Mouse (Mus musculus): ENCODE results near the gene Tmed10. TPM values are rescaled to one million over a fixed set of nuclear protein-coding genes. Genes with fewer than 3 reads are reported as not detected.

Tmed10 gene
- polyA plus RNA-seq, 1 experiment from 2014 or later: 271 TPM

GRCm38 (mm10) chr12:85366271-85366670, 8.4 kb downstream of the Tmed10 start:
- ATAC-seq (replicated peaks; ENCODE audit: low FRiP score): no peak
- Histone ChIP-seq H3K4me3 (ENCODE audit: low read depth, low read length) (no peak overlapping the region), H3K9me3 (ENCODE audit: control insufficient read depth, low read length) (no peaks in the 10 kb centered on the region), H3K4me1 (replicated peaks; ENCODE audit: control insufficient read depth, insufficient read depth, low read length) (peaks cover 10% of the 10 kb centered on the region), H3K27ac (ENCODE audit: low read depth, low read length) (no peak overlapping the region), H3K27me3 (replicated peaks; ENCODE audit: control insufficient read depth, insufficient read depth, low read length) (no peaks in the 10 kb centered on the region), H3K9ac (ENCODE audit: low read depth, low read length) (no peak overlapping the region), H3K4me2 (no peak overlapping the region), H3K36me3 (ENCODE audit: control insufficient read depth, insufficient read depth, low read length) (peaks cover 2% of the 10 kb centered on the region; the same call in 1 of the 2 replicates)
- WGBS: 91% methylated on average over 3 of the region's 3 CpGs
- DNase-seq (ENCODE audit: low spot score): no peak

- H3K36me3 ChIP-seq (ENCODE audit: control insufficient read depth, insufficient read depth, low read length): no peaks in the 10 kb centered on the region
- H3K4me1 ChIP-seq (replicated peaks; ENCODE audit: control insufficient read depth, insufficient read depth, low read length): 0 out of 2 replicates have a peak, but pooled peaks cover 3% of the 10 kb centered on the region
- H3K27me3 ChIP-seq (replicated peaks; ENCODE audit: control insufficient read depth, insufficient read depth, low read length): no peaks in the 10 kb centered on the region
- DNase-seq (ENCODE audit: low spot score) (no peak), ATAC-seq (replicated peaks; ENCODE audit: low FRiP score) (no peak)
- no peak overlapping the region for H3K4me2 ChIP-seq
- H3K27ac ChIP-seq (ENCODE audit: low read depth, low read length): no peak overlapping the region
- no peak overlapping the region for H3K4me3 ChIP-seq (ENCODE audit: low read depth, low read length)
- no peak overlapping the region for H3K9ac ChIP-seq (ENCODE audit: low read depth, low read length)
- WGBS: 76% methylated on average over 4 of the region's 4 CpGs
- H3K9me3 ChIP-seq (ENCODE audit: control insufficient read depth, low read length): no peaks in the 10 kb centered on the region
Measured at GRCm38 (mm10) chr12:85362510-85362909, 12.1 kb downstream of the Tmed10 start.

GRCm38 (mm10) chr12:85361580-85361979, 13.1 kb downstream of the Tmed10 start:
- no peak overlapping the region for H3K4me3 ChIP-seq (ENCODE audit: low read depth, low read length)

GRCm38 (mm10) chr12:85361165-85361564, 13.5 kb downstream of the Tmed10 start:
- no peaks in the 10 kb centered on the region for H3K9me3 ChIP-seq (ENCODE audit: control insufficient read depth, low read length)
- no peak overlapping the region for H3K4me3 ChIP-seq (ENCODE audit: low read depth, low read length)
- 0 out of 2 replicates have a peak, but pooled peaks cover 2% of the 10 kb centered on the region for H3K36me3 ChIP-seq (ENCODE audit: control insufficient read depth, insufficient read depth, low read length)
- H3K27me3 ChIP-seq (replicated peaks; ENCODE audit: control insufficient read depth, insufficient read depth, low read length): no peaks in the 10 kb centered on the region
- no peaks in the 10 kb centered on the region for H3K4me1 ChIP-seq (replicated peaks; ENCODE audit: control insufficient read depth, insufficient read depth, low read length)
- H3K9ac ChIP-seq (ENCODE audit: low read depth, low read length): no peak overlapping the region
- no peak overlapping the region for H3K27ac ChIP-seq (ENCODE audit: low read depth, low read length)
- H3K4me2 ChIP-seq: no peak overlapping the region
- DNase-seq (ENCODE audit: low spot score) (no peak), ATAC-seq (replicated peaks; ENCODE audit: low FRiP score) (no peak)
- WGBS: 87% methylated on average over 3 of the region's 3 CpGs

More at GRCm38 (mm10) chr12:85361580-85361979, 13.1 kb downstream of the Tmed10 start:
- Histone ChIP-seq H3K27ac (ENCODE audit: low read depth, low read length) (no peak overlapping the region), H3K4me2 (no peak overlapping the region), H3K4me1 (replicated peaks; ENCODE audit: control insufficient read depth, insufficient read depth, low read length) (0 out of 2 replicates have a peak, but pooled peaks cover 3% of the 10 kb centered on the region), H3K36me3 (ENCODE audit: control insufficient read depth, insufficient read depth, low read length) (no peaks in the 10 kb centered on the region), H3K9ac (ENCODE audit: low read depth, low read length) (no peak overlapping the region), H3K9me3 (ENCODE audit: control insufficient read depth, low read length) (no peaks in the 10 kb centered on the region), H3K27me3 (replicated peaks; ENCODE audit: control insufficient read depth, insufficient read depth, low read length) (no peaks in the 10 kb centered on the region)
- no peak for ATAC-seq (replicated peaks; ENCODE audit: low FRiP score)
- no peak for DNase-seq (ENCODE audit: low spot score)

GRCm38 (mm10) chr12:85354061-85354460, 20.6 kb downstream of the Tmed10 start:
- no peak for DNase-seq (ENCODE audit: low spot score)
- 89% methylated on average over 3 of the region's 3 CpGs for WGBS

GRCm38 (mm10) chr12:85350407-85351232, 24.0 kb downstream of the Tmed10 start:
- Histone ChIP-seq H3K27me3 (replicated peaks; ENCODE audit: control insufficient read depth, insufficient read depth, low read length) (no peaks in the 10 kb centered on the region), H3K27ac (ENCODE audit: low read depth, low read length) (no peak overlapping the region), H3K4me2 (no peak overlapping the region), H3K9me3 (ENCODE audit: control insufficient read depth, low read length) (no peaks in the 10 kb centered on the region), H3K4me3 (ENCODE audit: low read depth, low read length) (no peak overlapping the region), H3K9ac (ENCODE audit: low read depth, low read length) (no peak overlapping the region), H3K4me1 (replicated peaks; ENCODE audit: control insufficient read depth, insufficient read depth, low read length) (peaks cover 5% of the 10 kb centered on the region; the same call in 1 of the 2 replicates), H3K36me3 (ENCODE audit: control insufficient read depth, insufficient read depth, low read length) (peaks cover 17% of the 10 kb centered on the region; the same call in 1 of the 2 replicates)
- ATAC-seq (replicated peaks; ENCODE audit: low FRiP score): no peak
- WGBS: 75% methylated on average over 10 of the region's 10 CpGs
- no peak for DNase-seq (ENCODE audit: low spot score)

More at GRCm38 (mm10) chr12:85354061-85354460, 20.6 kb downstream of the Tmed10 start:
- Histone ChIP-seq H3K9me3 (ENCODE audit: control insufficient read depth, low read length) (no peaks in the 10 kb centered on the region), H3K36me3 (ENCODE audit: control insufficient read depth, insufficient read depth, low read length) (peaks cover 19% of the 10 kb centered on the region; the same call in 1 of the 2 replicates), H3K27ac (ENCODE audit: low read depth, low read length) (no peak overlapping the region), H3K9ac (ENCODE audit: low read depth, low read length) (no peak overlapping the region), H3K4me2 (no peak overlapping the region), H3K27me3 (replicated peaks; ENCODE audit: control insufficient read depth, insufficient read depth, low read length) (no peaks in the 10 kb centered on the region), H3K4me1 (replicated peaks; ENCODE audit: control insufficient read depth, insufficient read depth, low read length) (peaks cover 3% of the 10 kb centered on the region; the same call in 1 of the 2 replicates), H3K4me3 (ENCODE audit: low read depth, low read length) (no peak overlapping the region)
- ATAC-seq (replicated peaks; ENCODE audit: low FRiP score): no peak

GRCm38 (mm10) chr12:85348338-85348737, 26.3 kb downstream of the Tmed10 start:
- Histone ChIP-seq H3K27ac (ENCODE audit: low read depth, low read length) (no peak overlapping the region), H3K9me3 (ENCODE audit: control insufficient read depth, low read length) (no peaks in the 10 kb centered on the region), H3K4me3 (ENCODE audit: low read depth, low read length) (no peak overlapping the region), H3K4me1 (replicated peaks; ENCODE audit: control insufficient read depth, insufficient read depth, low read length) (peaks cover 5% of the 10 kb centered on the region; the same call in 1 of the 2 replicates), H3K27me3 (replicated peaks; ENCODE audit: control insufficient read depth, insufficient read depth, low read length) (no peaks in the 10 kb centered on the region), H3K36me3 (ENCODE audit: control insufficient read depth, insufficient read depth, low read length) (peaks cover 13% of the 10 kb centered on the region; the same call in 1 of the 2 replicates), H3K9ac (ENCODE audit: low read depth, low read length) (no peak overlapping the region), H3K4me2 (no peak overlapping the region)
- ATAC-seq (replicated peaks; ENCODE audit: low FRiP score) (no peak), DNase-seq (ENCODE audit: low spot score) (no peak)
- WGBS: 75% methylated on average over 6 of the region's 6 CpGs

- ATAC-seq (replicated peaks; ENCODE audit: low FRiP score) (no peak), DNase-seq (ENCODE audit: low spot score) (no peak)
- Histone ChIP-seq H3K4me3 (ENCODE audit: low read depth, low read length) (no peak overlapping the region), H3K27ac (ENCODE audit: low read depth, low read length) (no peak overlapping the region), H3K36me3 (ENCODE audit: control insufficient read depth, insufficient read depth, low read length) (peaks cover 13% of the 10 kb centered on the region; the same call in 1 of the 2 replicates), H3K4me2 (no peak overlapping the region), H3K9ac (ENCODE audit: low read depth, low read length) (no peak overlapping the region), H3K4me1 (replicated peaks; ENCODE audit: control insufficient read depth, insufficient read depth, low read length) (peaks cover 5% of the 10 kb centered on the region; the same call in 1 of the 2 replicates), H3K27me3 (replicated peaks; ENCODE audit: control insufficient read depth, insufficient read depth, low read length) (no peaks in the 10 kb centered on the region), H3K9me3 (ENCODE audit: control insufficient read depth, low read length) (no peaks in the 10 kb centered on the region)
- 81% methylated on average over 3 of the region's 3 CpGs for WGBS
Measured at GRCm38 (mm10) chr12:85347196-85347595, 27.5 kb downstream of the Tmed10 start.
